Mouse (Mus musculus): ENCODE measurements around the gene Tubb1.

Gene Tubb1

GRCm38 (mm10) chr2:174450353-174450752, at the start of gene Tubb1:
Gene Tubb1, plus strand, starts transcription at chr2:174450695.
- no peak for DNase-seq (ENCODE audit: inconsistent ontology term)

GRCm38 (mm10) chr2:174410222-174410621, 40.3 kb upstream of the Tubb1 start:
- DNase-seq (ENCODE audit: inconsistent ontology term), result no peak

- DNase-seq (ENCODE audit: inconsistent ontology term), result no peak
Measured at GRCm38 (mm10) chr2:174413127-174413526, 37.4 kb upstream of the Tubb1 start.

- DNase-seq (ENCODE audit: inconsistent ontology term), result no peak
Measured at GRCm38 (mm10) chr2:174415001-174415730, 35.3 kb upstream of the Tubb1 start.

- peak; percentile 94 for DNase-seq (ENCODE audit: inconsistent ontology term)
Measured at GRCm38 (mm10) chr2:174415731-174416310, 34.7 kb upstream of the Tubb1 start, which contains the start of gene Nelfcd. Gene Nelfcd, plus strand, starts transcription at chr2:174415804.

GRCm38 (mm10) chr2:174421107-174421506, 29.4 kb upstream of the Tubb1 start:
- no peak for DNase-seq (ENCODE audit: inconsistent ontology term)

- no peak for DNase-seq (ENCODE audit: inconsistent ontology term)
Measured at GRCm38 (mm10) chr2:174424301-174425085, 26.0 kb upstream of the Tubb1 start.

- DNase-seq (ENCODE audit: inconsistent ontology term), result no peak
Measured at GRCm38 (mm10) chr2:174426856-174427255, 23.6 kb upstream of the Tubb1 start.

GRCm38 (mm10) chr2:174428076-174428835, 22.2 kb upstream of the Tubb1 start:
- no peak for DNase-seq (ENCODE audit: inconsistent ontology term)

- DNase-seq (ENCODE audit: inconsistent ontology term), result no peak
Measured at GRCm38 (mm10) chr2:174428996-174429591, 21.4 kb upstream of the Tubb1 start.

GRCm38 (mm10) chr2:174434943-174435342, 15.6 kb upstream of the Tubb1 start:
- no peak for DNase-seq (ENCODE audit: inconsistent ontology term)

GRCm38 (mm10) chr2:174436076-174436701, 14.3 kb upstream of the Tubb1 start:
- no peak for DNase-seq (ENCODE audit: inconsistent ontology term)

GRCm38 (mm10) chr2:174436916-174437696, 13.4 kb upstream of the Tubb1 start:
- DNase-seq (ENCODE audit: inconsistent ontology term), result no peak

GRCm38 (mm10) chr2:174437697-174437982, 12.9 kb upstream of the Tubb1 start:
- no peak for DNase-seq (ENCODE audit: inconsistent ontology term)

- no peak for DNase-seq (ENCODE audit: inconsistent ontology term)
Measured at GRCm38 (mm10) chr2:174438181-174438580, 12.3 kb upstream of the Tubb1 start.

GRCm38 (mm10) chr2:174438737-174439449, 11.6 kb upstream of the Tubb1 start, which contains the start of gene Ctsz:
Gene Ctsz, minus strand, starts transcription at chr2:174439039.
- DNase-seq (ENCODE audit: inconsistent ontology term), result peak; percentile 73

GRCm38 (mm10) chr2:174439450-174439838, 11.1 kb upstream of the Tubb1 start:
- no peak for DNase-seq (ENCODE audit: inconsistent ontology term)

- no peak for DNase-seq (ENCODE audit: inconsistent ontology term)
Measured at GRCm38 (mm10) chr2:174439961-174440360, 10.5 kb upstream of the Tubb1 start.

- DNase-seq (ENCODE audit: inconsistent ontology term), result no peak
Measured at GRCm38 (mm10) chr2:174441898-174442297, 8.6 kb upstream of the Tubb1 start.

- no peak for DNase-seq (ENCODE audit: inconsistent ontology term)
Measured at GRCm38 (mm10) chr2:174442460-174442859, 8.0 kb upstream of the Tubb1 start.
